Mouse (Mus musculus) cortical plate, adult 2 months (tissue): ENCODE measurements at regions not wholly inside any gene's neighbourhood (a gene's known extent, or its start where the extent isn't known, plus 50 kb on each side); places are given as distances from the start of the nearest gene placed in this dataset.

Experiments used
- H3K27ac ChIP-seq: fragments of 200-500 bp; 2 replicates; pipeline ENCODE4 v1.5.1; 2012; ENCODE audit warnings: low read length, control low read depth, inconsistent platforms; ENCODE audit not compliant: insufficient read depth
- H3K4me1 ChIP-seq: fragments of 200-500 bp; 2 replicates; pipeline ENCODE4 v1.6.1; 2011; ENCODE audit warnings: low read length; ENCODE audit not compliant: control insufficient read depth, insufficient read depth
- H3K4me3 ChIP-seq: fragments of 200-500 bp; 2 replicates; pipeline ENCODE4 v1.5.1; 2011; ENCODE audit warnings: mild to moderate bottlenecking, low read length, control low read depth; ENCODE audit not compliant: insufficient read depth
- CTCF ChIP-seq: fragments of 200-500 bp; IDR thresholded peaks from 2 replicates; pipeline ENCODE4 v1.5.1; 2011; ENCODE audit warnings: mild to moderate bottlenecking, control low read depth, low read length; ENCODE audit not compliant: insufficient read depth; ENCODE audit errors: extremely low read depth
- POLR2A ChIP-seq: fragments of 200-500 bp; IDR thresholded peaks from 2 replicates; pipeline ENCODE4 v1.6.1; 2011; ENCODE audit warnings: mild to moderate bottlenecking, low read length, control low read depth; ENCODE audit not compliant: insufficient read depth; ENCODE audit errors: extremely low read depth

- Histone ChIP-seq H3K27ac (no peak overlapping the region; the same call in 1 of the 2 replicates), H3K4me1 (no peaks in the 10 kb centered on the region), H3K4me3 (no peak overlapping the region)
- TF ChIP-seq CTCF, result no peak
- TF ChIP-seq POLR2A, result no peak
Observed at GRCm38 (mm10) chr14:102907411-102908103, 74.9 kb downstream of the Kctd12 start.

DNA sequence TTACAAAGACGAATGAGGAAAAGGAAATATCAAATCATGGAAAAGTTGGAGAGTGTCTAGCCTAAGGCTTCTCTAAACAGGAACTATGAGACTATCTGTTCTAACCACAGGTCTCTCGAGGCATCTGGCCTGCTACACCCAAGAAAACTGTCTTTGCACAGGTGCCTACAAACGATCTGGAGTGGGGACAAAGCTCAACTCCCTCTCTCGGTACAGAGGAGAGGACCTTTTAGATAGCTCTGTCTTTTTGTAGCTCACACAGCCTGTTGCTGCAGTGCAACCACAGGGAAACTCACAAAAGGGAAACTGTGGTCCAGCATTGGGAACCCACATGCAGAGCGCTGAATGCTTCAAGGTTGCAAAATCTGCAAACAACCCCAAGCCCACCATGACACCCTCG is 75.6 kb downstream of the Kctd12 start:
- TF ChIP-seq CTCF (no peak), POLR2A (no peak)
- Histone ChIP-seq H3K4me3 (no peak overlapping the region), H3K27ac (0 out of 2 replicates have a peak overlapping the region, but pooled peaks have one; percentile 17), H3K4me1 (no peaks in the 10 kb centered on the region)

- no peak overlapping the region for H3K4me3 ChIP-seq
- no peaks in the 10 kb centered on the region for H3K4me1 ChIP-seq
- 0 out of 2 replicates have a peak overlapping the region, but pooled peaks have one; percentile 17 for H3K27ac ChIP-seq
- no peak for TF ChIP-seq CTCF
- TF ChIP-seq POLR2A, result no peak
Observed at GRCm38 (mm10) chr14:102906286-102906685, 76.2 kb downstream of the Kctd12 start.

- no peak overlapping the region for H3K27ac ChIP-seq
- no peak overlapping the region for H3K4me3 ChIP-seq
- TF ChIP-seq POLR2A (no peak), CTCF (no peak)
- H3K4me1 ChIP-seq, result no peaks in the 10 kb centered on the region
Observed at GRCm38 (mm10) chr14:102902906-102903305, 79.5 kb downstream of the Kctd12 start.

GRCm38 (mm10) chr14:102902236-102902635 is 80.2 kb downstream of the Kctd12 start:
- Histone ChIP-seq H3K4me3 (no peak overlapping the region), H3K4me1 (no peaks in the 10 kb centered on the region), H3K27ac (no peak overlapping the region)
- no peak for TF ChIP-seq CTCF
- no peak for TF ChIP-seq POLR2A

GRCm38 (mm10) chr14:102898445-102898844 is 84.0 kb downstream of the Kctd12 start:
- Histone ChIP-seq H3K4me3 (no peak overlapping the region), H3K4me1 (no peaks in the 10 kb centered on the region), H3K27ac (no peak overlapping the region)
- TF ChIP-seq CTCF (no peak), POLR2A (no peak)

- H3K4me1 ChIP-seq, result no peaks in the 10 kb centered on the region
- no peak overlapping the region for H3K27ac ChIP-seq
- TF ChIP-seq CTCF (no peak), POLR2A (no peak)
- no peak overlapping the region for H3K4me3 ChIP-seq
Observed at GRCm38 (mm10) chr14:102897039-102897438, 85.4 kb downstream of the Kctd12 start.

DNA sequence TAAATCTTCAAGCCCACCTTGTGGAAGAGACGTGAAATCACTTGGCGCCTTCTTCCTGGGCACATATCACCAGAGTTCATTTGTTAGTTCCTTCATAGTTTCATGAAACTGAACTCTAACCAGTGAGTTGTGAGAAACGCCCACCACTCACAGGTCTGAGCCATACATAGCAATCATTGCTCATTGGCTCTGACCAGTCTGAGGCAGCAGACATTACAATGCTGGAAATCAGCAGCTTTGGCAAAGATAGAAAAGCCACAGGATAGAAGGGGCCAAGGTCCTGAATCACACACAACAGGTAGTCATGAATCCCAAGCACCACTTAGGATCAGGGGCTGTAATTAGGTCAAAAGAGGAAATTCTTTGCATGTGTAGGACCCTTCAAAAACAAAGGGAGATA is 85.9 kb downstream of the Kctd12 start:
- H3K4me1 ChIP-seq, result no peaks in the 10 kb centered on the region
- no peak overlapping the region for H3K4me3 ChIP-seq
- no peak overlapping the region for H3K27ac ChIP-seq
- TF ChIP-seq CTCF, result no peak
- TF ChIP-seq POLR2A, result no peak

- H3K27ac ChIP-seq, result no peak overlapping the region
- no peaks in the 10 kb centered on the region for H3K4me1 ChIP-seq
- TF ChIP-seq CTCF, result no peak
- TF ChIP-seq POLR2A, result no peak
- H3K4me3 ChIP-seq, result no peak overlapping the region
Observed at GRCm38 (mm10) chr14:102893241-102893640, 89.2 kb downstream of the Kctd12 start.

DNA sequence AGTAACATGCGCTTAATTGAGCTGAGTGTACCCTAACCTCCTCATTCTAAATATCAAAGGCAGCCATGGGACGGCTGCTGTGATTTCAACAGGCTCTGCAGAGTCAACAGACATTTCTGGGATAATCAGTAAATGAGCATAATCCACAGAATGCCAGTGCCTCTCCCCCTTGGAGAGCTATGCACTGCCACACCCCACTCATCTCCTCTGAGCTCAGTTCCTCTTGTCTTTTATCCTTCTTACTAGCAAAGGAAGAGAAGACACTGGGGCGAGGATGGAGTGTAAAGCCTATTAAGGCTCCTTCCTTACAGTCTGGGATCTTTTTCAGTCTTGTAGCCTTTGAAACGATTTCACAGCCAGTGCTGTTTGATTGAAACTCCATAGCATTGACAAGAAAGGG is 90.9 kb downstream of the Kctd12 start:
- TF ChIP-seq POLR2A (no peak), CTCF (no peak)
- Histone ChIP-seq H3K27ac (no peak overlapping the region), H3K4me1 (no peaks in the 10 kb centered on the region), H3K4me3 (no peak overlapping the region)

DNA sequence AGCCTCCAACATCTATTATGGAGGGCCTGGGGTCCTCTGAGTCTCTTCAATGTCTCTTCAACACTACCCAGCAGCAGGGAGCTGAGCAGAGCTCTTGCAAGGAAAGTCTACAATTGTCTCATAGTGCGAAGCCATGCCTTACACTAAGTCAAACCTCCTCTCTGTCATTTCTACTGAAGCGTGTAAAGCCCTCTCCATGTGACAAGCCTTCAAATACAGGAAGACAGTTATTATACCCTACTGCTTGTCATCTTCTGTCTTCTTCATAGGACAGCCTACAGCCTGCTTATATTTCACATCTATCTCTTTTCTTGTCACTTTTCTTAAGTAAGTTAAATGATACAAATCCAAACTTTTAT is 97.2 kb downstream of the Kctd12 start:
- Histone ChIP-seq H3K4me3 (no peak overlapping the region), H3K4me1 (peaks cover 7% of the 10 kb centered on the region; the same call in 1 of the 2 replicates), H3K27ac (no peak overlapping the region)
- TF ChIP-seq POLR2A (no peak), CTCF (no peak)
